Mouse (Mus musculus) right cerebral cortex, adult 2 months (tissue): ENCODE data around the gene Gm13289.
"Not testable (repeated sequence)": the region's sequence is repeated elsewhere in the genome, so short reads cannot be mapped to it uniquely, and the experiment has no call there.

ENCODE experiments used
- DNase-seq, 2 experiments: peaks; one replicate each; pipeline ENCODE4 v3.0.0; 2021 to 2022; ENCODE audit warnings: low spot score in 2 of 2

Gm13289 gene

DNA sequence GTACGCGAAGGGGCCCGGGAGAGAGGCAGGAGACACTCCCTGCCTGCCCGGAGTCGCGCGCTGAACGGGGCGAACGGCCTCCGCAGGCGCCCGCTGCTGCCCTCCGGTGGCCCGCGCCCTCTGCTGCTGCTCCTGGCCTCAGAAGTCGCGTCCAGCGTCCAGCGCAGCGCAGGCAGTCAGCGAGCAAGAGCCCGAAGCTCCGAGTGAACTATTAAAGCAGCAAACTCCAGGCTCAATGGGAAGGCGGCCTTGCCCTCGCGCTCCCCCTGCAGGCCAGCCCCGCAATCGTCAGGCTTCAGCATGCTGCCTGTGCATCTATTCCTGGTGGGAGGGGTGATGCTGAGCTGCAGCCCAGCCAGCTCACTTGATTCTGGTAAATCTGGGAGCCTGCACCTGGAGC is at the start of gene Gm13289:
Gene Gm13289, plus strand, starts transcription at position 301 of the 400 bp plus-strand sequence.
- not testable (repeated sequence) for DNase-seq

DNA sequence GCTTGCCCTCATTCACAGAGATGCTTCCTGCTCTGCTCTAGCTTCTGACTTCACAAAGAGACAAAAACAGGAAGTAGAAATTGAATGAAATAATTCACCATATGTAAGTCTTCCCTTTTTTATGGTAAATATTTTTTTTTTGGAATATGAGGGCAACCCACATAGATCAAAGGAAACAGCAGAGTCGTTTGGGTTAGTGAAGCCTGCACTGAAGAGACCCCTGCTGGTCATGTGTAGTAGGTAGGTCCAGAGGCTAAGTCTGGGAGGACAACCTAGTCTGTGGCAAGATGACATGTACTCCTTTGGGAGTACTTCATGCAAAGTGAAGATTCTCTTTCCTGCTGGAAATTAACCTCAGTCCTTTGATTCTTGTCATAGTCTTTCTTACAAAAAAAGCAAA is 49.4 kb upstream of the Gm13289 start:
- DNase-seq, result no peak

DNA sequence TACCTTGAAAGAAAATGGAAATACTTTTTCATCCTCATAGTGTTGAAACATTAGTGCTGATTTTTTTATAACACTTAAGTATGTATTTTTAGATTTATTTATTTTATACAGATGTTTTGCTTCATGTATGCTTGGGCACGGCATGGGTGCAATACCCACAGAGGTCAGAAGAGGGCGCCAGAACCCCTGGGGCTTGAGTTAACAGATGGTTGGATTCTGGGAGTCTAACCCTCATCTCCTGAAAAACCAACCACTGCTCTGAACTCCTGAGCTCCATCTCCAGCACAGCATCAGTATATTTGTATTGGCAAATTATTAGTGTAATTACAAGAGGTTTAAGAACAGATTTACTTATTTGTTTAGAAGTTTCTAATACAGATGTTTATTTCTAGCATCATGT is 38.2 kb upstream of the Gm13289 start:
- peak; percentile 44 to 53 for DNase-seq

- no peak for DNase-seq
Observed at GRCm38 (mm10) chr4:88739036-88739435, 37.7 kb upstream of the Gm13289 start.

DNA sequence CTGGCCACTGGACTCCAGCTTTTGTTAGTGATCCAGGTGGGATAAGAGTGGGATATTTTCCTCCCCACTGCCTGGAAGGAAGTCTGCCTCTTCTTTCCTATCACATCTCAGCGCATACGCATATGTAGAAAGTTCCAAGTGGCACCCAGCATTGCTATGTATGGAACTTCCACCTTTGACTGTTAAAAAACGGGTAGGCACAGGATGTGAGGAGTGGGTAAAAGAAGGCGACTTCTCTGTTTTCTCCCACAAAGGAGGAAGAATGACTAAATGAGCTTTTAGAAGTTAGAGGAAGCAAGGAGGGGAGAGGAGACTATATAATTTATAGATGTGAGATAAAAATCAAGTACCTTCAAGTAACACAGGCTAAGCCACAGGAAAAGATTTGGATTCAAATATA is 35.3 kb upstream of the Gm13289 start:
- no peak for DNase-seq

DNA sequence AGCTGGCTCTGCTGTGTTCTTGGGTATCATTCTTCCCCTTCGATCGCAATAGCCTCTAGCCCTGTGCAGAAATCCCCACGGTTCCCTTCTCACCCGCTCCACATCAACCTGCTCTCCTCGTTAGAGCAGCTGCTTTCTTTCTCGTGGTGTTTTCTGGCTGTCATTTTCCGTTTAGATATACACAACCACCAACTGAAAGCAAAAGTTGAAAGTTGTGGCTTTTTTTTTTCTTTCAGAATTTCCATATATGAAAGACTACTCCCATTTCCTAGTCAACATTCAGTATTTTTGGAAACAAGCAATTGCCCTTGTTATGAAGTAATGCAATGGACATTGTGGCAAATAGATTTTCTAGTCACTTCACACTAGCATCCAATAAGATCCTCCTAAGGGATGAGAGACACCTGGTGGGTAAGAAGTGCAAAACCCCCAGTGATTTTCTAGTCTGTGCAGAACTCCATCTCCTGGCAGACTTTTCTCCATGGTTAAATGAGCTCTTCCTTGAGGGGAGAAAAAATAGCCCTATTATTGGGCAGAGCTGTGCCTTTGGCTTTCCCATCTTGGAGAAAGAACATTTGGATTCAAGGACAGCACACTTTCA is 33.9 kb upstream of the Gm13289 start:
- DNase-seq, result no peak

DNA sequence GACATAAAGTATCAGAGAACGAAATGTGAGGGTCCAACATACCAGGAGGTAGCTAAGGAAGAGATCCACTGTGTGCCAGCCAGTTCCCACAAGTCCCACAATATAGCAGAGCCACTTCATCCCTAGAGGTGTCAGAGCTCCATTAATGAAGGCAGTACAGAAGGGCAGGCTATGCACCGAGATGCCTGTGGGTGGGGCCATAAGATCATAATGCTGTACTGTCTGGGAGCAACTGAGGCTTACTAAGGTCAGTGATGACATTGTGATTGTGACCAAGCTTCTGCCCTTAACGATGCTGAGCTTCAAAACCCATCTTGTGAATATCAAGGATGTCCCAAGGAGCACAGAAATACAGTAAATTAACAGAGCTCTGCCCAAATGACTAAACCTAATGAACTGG is 32.5 kb upstream of the Gm13289 start:
- DNase-seq, result no peak

DNA sequence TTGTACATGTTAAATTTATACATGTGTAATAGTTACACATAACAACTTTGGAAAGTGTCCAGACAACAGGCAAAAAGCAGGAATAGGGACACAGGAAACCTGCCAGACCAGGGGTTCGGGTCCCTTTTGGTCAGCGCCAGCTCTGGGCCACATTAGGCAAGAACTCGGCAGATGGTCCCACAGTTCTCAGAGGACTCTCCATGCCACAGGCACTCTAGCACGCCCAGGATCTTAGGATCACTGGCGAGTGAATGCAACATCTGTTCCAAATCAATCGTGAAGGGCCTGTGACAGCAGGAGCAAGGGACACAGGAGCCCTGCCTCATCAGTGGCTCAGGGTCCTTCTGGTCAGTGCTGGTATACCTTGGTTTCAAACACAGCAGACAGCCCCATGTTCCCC is 26.8 kb upstream of the Gm13289 start:
- DNase-seq, result no peak

DNA sequence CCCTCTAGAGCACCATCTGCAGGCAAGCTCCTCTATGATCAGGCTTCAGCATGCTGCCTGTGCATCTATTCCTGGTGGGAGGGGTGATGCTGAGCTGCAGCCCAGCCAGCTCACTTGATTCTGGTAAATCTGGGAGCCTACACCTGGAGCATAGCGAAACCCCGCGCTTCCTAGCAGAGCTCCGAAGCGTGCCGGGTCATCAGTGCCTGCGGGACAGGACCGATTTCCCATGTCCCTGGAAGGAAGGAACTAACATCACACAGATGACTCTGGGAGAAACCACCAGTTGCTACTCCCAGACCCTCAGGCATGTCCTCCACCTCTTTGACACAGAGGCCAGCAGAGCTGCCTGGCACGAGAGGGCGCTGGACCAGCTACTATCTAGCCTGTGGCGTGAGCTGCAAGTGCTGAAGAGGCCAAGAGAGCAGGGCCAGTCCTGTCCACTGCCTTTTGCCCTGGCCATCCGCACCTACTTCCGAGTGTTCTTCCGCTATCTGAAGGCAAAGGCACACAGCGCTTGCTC is 21.8 kb upstream of the Gm13289 start, which contains the start of gene Gm13271:
Gene Gm13271, plus strand, starts transcription at position 51 of the 523 bp plus-strand sequence.
- DNase-seq, result peak; percentile 54 to 68

- DNase-seq, result not testable (repeated sequence)
Observed at GRCm38 (mm10) chr4:88756581-88757513, 19.9 kb upstream of the Gm13289 start.

DNA sequence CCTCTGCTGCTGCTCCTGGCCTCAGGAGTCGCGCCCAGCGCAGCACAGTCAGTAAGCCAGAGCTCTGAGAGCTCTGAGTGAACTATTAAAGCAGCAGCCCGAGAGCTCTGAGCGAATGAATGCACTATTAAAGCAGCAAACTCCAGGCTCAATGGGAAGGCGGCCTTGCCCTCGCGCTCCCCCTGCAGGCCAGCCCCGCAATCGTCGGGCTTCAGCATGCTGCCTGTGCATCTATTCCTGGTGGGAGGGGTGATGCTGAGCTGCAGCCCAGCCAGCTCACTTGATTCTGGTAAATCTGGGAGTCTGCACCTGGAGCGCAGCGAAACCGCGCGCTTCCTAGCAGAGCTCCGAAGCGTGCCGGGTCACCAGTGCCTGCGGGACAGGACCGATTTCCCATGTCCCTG is 19.1 kb upstream of the Gm13289 start:
- DNase-seq, result peak; percentile 92 to 95

DNA sequence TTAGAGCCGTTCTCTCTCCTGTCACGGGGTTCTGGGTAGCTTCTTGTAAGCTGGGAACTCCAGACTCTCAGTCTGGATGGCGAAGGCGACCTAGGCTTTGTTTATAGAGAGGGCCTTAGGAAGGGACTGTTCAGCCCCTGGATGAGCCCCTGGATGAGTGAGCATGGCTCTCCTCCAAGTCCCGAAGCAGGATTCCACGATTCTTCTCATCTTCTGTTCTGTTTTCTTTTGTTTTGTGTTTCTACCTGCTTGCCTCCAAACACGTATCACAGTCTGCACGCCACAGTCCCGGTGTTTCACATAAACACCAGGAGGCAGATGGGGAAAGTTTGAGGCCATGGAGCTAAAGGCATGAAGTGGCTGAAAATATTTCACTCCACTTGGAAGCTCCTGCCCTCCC is 18.0 kb upstream of the Gm13289 start:
- not testable (repeated sequence) for DNase-seq

DNA sequence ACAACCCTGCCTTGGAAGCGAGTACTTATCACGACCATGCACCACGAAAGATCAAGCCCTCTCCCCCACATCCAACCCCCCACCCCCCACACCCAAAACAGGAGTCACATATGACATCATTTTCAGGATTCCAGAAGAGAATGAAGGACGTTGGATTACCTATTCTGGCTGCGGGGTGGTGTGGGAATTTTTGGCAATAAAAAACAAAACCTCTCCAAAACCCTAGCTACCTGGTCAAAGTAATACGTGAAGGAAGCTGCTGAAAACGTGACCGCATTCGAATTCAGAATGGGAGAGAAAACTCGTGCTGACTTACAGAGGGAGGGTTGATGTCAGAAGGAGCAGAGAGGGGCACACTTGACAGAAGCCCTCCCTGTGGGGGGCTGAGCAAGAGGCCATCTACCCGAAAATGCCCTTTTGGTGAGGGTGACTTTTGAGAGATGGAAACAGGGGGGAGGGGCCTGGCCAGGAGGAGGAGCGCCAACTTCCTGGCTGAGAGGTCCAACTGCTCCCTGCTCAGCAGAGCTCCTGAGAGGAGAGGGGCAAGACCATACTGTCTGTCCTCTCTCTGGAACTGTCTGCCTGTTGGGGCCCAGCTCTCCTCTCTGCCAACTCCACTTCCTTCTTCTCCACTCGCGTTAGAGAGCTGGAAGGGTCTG is 17.0 kb upstream of the Gm13289 start, which contains the start of gene Gm13283:
Gene Gm13283, plus strand, starts transcription at position 510 of the 659 bp plus-strand sequence.
- DNase-seq, result peak in 1 of 2 experiments; percentile 29

DNA sequence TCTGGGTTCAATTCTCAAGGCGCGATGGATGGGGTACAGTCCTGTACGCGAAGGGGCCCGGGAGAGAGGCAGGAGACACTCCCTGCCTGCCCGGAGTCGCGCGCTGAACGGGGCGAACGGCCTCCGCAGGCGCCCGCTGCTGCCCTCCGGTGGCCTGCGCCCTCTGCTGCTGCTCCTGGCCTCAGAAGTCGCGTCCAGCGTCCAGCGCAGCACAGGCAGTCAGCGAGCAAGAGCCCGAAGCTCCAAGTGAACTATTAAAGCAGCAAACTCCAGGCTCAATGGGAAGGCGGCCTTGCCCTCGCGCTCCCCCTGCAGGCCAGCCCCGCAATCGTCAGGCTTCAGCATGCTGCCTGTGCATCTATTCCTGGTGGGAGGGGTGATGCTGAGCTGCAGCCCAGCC is 16.3 kb upstream of the Gm13289 start:
- DNase-seq, result peak; percentile 32 to 36

GRCm38 (mm10) chr4:88761776-88762175 is 14.9 kb upstream of the Gm13289 start:
- peak; percentile 48 to 69 for DNase-seq

DNA sequence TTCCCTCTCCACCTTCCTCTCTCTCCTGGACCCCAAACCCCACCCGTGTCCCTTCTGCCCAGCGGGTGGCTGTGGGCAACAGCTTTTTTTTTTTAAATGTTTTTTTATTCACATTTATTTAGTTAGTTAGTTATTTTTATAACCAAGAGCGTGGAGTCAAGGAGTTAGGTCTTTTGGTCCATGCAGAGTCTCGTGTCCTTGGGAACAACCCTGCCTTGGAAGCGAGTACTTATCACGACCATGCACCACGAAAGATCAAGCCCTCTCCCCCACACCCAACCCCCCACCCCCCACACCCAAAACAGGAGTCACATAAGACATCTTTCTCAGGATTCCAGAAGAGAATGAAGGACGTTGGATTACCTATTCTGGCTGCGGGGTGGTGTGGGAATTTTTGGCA is 14.4 kb upstream of the Gm13289 start:
- DNase-seq, result not testable (repeated sequence)

DNA sequence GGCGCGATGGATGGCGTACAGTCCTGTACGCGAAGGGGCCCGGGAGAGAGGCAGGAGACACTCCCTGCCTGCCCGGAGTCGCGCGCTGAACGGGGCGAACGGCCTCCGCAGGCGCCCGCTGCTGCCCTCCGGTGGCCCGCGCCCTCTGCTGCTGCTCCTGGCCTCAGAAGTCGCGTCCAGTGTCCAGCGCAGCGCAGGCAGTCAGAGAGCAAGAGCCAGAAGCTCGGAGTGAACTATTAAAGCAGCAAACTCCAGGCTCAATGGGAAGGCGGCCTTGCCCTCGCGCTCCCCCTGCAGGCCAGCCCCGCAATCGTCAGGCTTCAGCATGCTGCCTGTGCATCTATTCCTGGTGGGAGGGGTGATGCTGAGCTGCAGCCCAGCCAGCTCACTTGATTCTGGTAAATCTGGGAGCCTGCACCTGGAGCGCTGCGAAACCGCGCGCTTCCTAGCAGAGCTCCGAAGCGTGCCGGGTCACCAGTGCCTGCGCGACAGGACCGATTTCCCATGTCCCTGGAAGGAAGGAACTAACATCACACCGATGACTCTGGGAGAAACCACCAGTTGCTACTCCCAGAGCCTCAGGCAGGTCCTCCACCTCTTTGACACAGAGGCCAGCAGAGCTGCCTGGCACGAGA is 13.2 kb upstream of the Gm13289 start:
- peak; percentile 5 to 18 for DNase-seq

GRCm38 (mm10) chr4:88773534-88773933 is 3.2 kb upstream of the Gm13289 start, which contains the start of gene Gm13290:
TSS of gene Gm13290 (plus strand) at chr4:88773834.
- DNase-seq, result not testable (repeated sequence)

DNA sequence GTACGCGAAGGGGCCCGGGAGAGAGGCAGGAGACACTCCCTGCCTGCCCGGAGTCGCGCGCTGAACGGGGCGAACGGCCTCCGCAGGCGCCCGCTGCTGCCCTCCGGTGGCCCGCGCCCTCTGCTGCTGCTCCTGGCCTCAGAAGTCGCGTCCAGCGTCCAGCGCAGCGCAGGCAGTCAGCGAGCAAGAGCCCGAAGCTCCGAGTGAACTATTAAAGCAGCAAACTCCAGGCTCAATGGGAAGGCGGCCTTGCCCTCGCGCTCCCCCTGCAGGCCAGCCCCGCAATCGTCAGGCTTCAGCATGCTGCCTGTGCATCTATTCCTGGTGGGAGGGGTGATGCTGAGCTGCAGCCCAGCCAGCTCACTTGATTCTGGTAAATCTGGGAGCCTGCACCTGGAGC is 2.8 kb downstream of the Gm13289 start, which contains the start of gene Gm13272:
Gene Gm13272, plus strand, starts transcription at position 301 of the 400 bp plus-strand sequence.
- DNase-seq, result not testable (repeated sequence)

- not testable (repeated sequence) for DNase-seq
Observed at GRCm38 (mm10) chr4:88780320-88780719, 3.6 kb downstream of the Gm13289 start.

GRCm38 (mm10) chr4:88781831-88782230 is 5.1 kb downstream of the Gm13289 start, which contains the start of gene Ifnz:
TSS of gene Ifnz (plus strand) at chr4:88782131.
- not testable (repeated sequence) for DNase-seq
